Mouse (Mus musculus) brain, adult 2 months (tissue): ENCODE measurements around the gene Gmppa.

ENCODE experiments used
- DNase-seq: peaks from one replicate; pipeline ENCODE4 v3.0.0; 2011; ENCODE audit warnings: low read depth, low spot score

Gene Gmppa

GRCm38 (mm10) chr1:75435475-75436328 is at the start of gene Gmppa:
Gene Gmppa (plus strand): TSS chr1:75435930.
- peak; percentile 93 for DNase-seq

- DNase-seq, result peak; percentile 81
These were observed 49.6 kb upstream of the Gmppa start for GRCm38 (mm10) chr1:75386149-75386548.

DNA sequence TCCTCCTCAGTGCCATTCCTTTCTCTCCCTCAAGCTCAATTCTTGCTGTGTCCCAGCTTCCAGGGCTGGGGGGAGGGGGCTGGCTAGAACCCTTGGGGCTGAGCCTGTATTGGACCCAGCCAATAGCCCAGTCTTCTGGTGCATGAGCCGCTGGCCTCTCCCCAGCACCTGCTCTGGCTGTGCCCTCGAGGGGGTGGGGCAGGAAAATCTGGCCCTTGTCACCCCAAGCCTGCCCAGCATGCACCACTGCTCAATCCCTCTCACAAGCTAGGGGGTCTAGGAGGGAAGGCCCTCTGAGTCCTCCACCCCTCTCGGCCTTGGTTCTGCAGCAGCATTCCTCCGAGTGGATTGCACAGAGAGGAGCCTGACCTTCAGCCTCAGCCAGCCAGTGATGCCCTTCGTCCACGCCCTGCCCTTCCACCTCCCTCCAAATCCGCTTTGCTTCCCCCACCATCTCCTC is 48.2 kb upstream of the Gmppa start:
- DNase-seq, result no peak

- DNase-seq, result no peak
These were observed 47.5 kb upstream of the Gmppa start for GRCm38 (mm10) chr1:75387929-75388897.

DNA sequence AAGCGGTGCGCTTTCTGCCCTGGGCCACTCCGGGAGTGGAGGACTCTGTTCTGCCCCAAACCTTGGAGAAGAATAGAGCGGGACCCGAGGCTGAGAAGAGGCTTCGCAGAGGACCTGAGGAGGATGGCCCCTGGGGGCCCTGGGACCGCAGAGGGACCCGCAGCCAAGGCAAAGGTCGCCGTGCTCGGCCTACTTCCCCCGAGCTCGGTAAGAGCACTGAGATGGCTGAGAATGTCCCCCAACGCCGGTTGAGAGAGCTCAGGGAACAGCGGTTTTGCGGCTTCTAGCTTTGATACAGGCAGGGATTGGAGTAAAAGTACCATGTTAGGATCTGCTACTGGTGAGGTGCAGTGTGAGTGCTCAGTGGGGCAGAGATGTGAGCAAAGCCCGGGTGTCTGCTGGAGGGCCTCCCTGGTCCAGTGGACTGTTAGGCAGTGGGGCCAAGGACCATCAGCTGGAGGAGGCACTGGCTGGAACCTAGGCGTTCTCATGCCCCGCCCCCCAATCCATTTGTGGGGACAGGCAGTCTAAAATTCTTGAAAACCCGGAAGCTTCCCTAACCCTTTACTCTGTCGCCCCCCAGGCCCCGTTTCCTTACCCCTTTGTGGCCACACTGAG is 46.7 kb upstream of the Gmppa start:
- DNase-seq, result no peak

DNA sequence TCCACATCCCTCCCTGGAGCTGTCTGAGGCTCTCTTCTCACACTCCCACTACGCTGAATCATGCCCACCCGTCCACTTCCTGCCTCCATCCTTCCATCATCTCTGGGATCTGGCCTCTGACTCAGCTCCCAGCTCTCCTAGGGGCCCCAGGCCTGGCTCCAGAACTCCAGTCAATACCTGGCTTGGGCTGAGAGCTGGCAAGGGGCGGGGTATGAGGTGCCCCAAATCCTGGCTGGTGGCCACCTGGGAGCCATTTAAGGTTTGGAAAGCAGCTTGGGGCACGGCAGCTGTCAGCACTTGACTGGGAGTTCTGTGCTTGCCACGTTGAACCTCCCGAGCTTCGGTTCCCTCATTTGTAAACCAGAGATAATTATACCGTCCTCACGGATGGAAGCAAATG is 42.6 kb upstream of the Gmppa start:
- peak; percentile 95 for DNase-seq

DNA sequence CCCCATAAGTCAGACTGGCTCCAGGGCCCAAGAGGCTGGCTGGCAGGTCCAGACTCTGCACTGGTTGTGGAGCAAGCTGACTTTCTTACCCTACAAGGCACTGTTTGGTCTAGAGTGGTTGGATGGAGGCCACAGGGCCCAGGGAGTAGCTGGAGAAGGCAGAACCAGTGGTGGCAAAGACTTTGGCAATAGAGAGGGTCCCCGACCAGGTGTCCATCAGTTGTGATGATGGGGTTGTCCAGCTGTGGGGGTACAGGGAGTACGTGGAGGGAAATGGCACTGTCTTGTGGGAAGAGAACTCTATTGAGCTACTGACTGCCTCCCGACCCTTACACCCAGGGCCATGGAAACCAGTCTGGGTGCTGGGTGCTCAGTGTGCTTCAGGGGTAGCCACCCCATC is 41.9 kb upstream of the Gmppa start:
- DNase-seq, result no peak

DNA sequence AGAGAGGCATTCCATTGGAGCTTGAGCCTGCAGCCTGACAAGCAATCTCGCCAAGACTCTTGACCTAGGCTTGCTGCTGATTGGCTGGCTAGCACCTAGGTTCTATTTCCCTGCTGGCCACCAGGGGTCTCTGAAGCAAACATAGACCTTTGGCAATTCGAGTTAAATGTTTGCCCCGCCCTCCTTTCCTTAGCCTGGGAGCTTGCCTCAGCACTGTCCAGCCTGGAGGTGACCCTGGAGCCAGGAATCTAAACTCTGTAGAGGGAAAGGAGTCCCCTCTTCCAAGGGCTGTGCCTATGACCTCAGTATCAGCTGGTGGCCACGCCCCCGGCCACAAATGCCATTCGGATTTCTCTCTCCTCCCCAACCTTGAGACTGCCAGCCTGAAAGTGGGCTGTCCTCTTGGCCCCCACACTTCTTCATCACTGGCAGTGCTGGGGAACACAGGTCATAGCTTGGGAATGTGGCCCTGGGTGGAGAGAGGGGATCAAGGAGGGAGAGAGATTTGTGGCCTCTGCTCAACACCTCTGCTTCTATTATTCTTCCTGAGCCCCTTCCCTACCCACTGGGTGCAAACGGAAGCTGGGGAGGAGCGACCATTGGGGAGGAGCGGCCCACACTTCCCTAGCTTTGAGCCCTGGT is 36.8 kb upstream of the Gmppa start:
- peak; percentile 89 for DNase-seq

- DNase-seq, result no peak
These were observed 35.8 kb upstream of the Gmppa start for GRCm38 (mm10) chr1:75399755-75400492.

- DNase-seq, result no peak
These were observed 35.1 kb upstream of the Gmppa start for GRCm38 (mm10) chr1:75400493-75401115.

DNA sequence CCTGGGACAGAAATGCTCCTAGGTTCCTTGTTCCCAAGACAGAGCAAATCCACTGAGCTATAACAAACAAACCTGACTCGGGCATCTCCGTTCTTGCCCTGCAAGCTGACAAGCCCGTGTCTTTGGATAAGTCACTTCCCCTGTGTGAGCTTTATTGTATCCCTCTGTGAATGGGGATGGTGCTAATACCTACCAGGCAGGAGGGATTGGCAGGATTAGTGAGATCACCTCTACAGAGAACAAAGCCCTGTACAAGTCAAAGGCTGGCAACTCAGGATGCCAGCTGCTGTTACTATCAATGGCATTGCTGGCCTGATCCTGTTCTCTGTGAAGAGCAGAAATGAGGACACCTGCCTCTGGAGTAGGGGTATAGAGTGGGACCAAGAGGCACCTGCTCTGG is 30.2 kb upstream of the Gmppa start:
- no peak for DNase-seq

DNA sequence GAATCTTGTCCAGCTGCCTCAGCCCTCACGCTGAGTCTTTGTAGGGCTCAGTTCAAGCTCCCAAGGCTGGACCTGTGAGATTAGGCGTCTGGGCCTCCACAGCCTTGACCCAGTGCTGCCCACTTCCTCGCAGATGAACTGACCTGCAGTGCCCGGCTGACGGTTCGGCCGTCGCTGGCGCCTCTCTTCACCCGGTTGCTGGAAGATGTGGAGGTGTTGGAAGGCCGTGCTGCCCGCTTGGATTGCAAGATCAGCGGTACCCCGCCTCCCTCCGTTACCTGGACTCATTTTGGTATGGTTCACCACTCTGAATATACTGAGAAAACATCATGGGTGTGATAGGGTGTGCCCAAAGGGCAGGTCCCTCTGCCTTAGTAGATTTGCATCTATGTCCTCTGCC is 29.6 kb upstream of the Gmppa start:
- no peak for DNase-seq

DNA sequence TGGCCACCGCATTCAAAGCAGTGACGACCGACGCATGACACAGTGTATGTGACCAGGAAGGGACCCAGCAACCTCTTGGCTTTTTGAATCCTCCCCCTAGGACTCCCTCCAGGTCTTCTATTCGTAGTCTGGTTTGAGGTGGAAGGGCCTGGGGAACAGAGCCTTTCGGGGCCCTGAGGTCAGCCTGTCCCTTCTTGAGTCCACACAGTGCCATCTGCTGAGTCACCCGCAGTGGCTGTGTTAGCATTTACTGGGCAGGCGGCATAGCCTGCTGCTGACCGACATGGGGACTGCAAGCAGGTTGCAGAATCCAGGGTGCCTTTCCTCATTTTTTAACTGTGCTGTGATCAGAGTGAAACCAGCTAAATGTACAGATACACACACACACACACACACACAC is 28.7 kb upstream of the Gmppa start:
- DNase-seq, result peak; percentile 49

GRCm38 (mm10) chr1:75408210-75408609 is 27.5 kb upstream of the Gmppa start:
- DNase-seq, result peak; percentile 58

GRCm38 (mm10) chr1:75409950-75410349 is 25.8 kb upstream of the Gmppa start:
- no peak for DNase-seq

DNA sequence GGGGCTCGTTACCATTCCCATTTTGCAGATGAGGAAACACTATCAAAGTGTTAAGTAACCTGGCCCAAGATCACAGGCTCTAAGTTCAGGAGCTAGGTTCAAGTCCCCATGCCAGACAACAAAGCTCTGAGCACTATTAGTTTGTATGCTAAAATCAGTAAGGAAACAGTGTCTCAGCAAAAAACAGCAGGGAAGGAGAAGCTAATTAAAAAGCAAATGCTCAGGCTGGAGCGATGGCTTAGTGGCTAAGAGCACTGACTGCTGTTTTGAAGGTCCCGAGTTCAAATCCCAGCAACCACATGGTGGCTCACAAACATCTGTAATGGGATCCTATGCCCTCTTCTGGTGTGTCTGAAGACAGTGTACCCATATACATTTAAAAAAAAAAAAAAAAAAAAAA is 23.5 kb upstream of the Gmppa start:
- no peak for DNase-seq

- DNase-seq, result peak; percentile 86
These were observed 22.0 kb upstream of the Gmppa start for GRCm38 (mm10) chr1:75413749-75414148.

GRCm38 (mm10) chr1:75421794-75422193 is 13.9 kb upstream of the Gmppa start:
- DNase-seq, result no peak

GRCm38 (mm10) chr1:75422216-75422822 is 13.4 kb upstream of the Gmppa start:
- no peak for DNase-seq
